Mouse (Mus musculus) intestine, postnatal 0 days (tissue): ENCODE results near the gene Hmgcr. TPM values are rescaled to one million over a fixed set of nuclear protein-coding genes. Genes with fewer than 3 reads are reported as not detected.
"Not testable (repeated sequence)": the region's sequence is repeated elsewhere in the genome, so short reads cannot be mapped to it uniquely, and the experiment has no call there.

ENCODE experiments used
- ATAC-seq: fragments of 200-750 bp; cut with Nextera tagmentation; 2 replicates; pipeline ENCODE4 v1.8.0; 2017; ENCODE audit warnings: mild to moderate bottlenecking, moderate TSS enrichment, moderate library complexity
- H3K27ac ChIP-seq: fragments of 300-500 bp; sonication (generic); 2 replicates; pipeline ENCODE4 v1.5.1; 2014; ENCODE audit warnings: mild to moderate bottlenecking, low read depth, low read length, moderate library complexity
- H3K27me3 ChIP-seq: fragments of 300-500 bp; sonication (generic); replicated peaks from 2 replicates; pipeline ENCODE4 v1.6.1; 2014; ENCODE audit warnings: low read length, mixed read lengths; ENCODE audit not compliant: control insufficient read depth, insufficient read depth
- H3K36me3 ChIP-seq: fragments of 300-500 bp; sonication (generic); 2 replicates; pipeline ENCODE4 v1.6.1; 2014; ENCODE audit warnings: mild to moderate bottlenecking, moderate library complexity; ENCODE audit not compliant: control insufficient read depth, insufficient read depth
- H3K4me1 ChIP-seq: fragments of 300-500 bp; sonication (generic); replicated peaks from 2 replicates; pipeline ENCODE4 v1.6.1; 2014; ENCODE audit warnings: antibody characterized with exemption, low read length, mixed read lengths; ENCODE audit not compliant: control insufficient read depth, insufficient read depth
- H3K4me2 ChIP-seq: fragments of 300-500 bp; sonication (generic); replicated peaks from 2 replicates; pipeline ENCODE4 v1.6.1; 2014; ENCODE audit warnings: low read depth, mild to moderate bottlenecking, moderate library complexity
- H3K4me3 ChIP-seq: fragments of 300-500 bp; sonication (generic); 2 replicates; pipeline ENCODE4 v1.5.1; 2014; ENCODE audit warnings: low read depth, low read length
- H3K9ac ChIP-seq: fragments of 300-500 bp; sonication (generic); 2 replicates; pipeline ENCODE4 v1.6.1; 2014; ENCODE audit warnings: mild to moderate bottlenecking, low read depth, low read length
- H3K9me3 ChIP-seq: fragments of 300-500 bp; sonication (generic); 2 replicates; pipeline ENCODE4 v1.6.1; 2016; ENCODE audit warnings: mixed run types; ENCODE audit not compliant: control insufficient read depth
- CTCF ChIP-seq: sonication (generic); IDR thresholded peaks from 2 replicates; pipeline ENCODE4 v1.5.1; 2016; ENCODE audit warnings: low read depth, mild to moderate bottlenecking, control low read depth, antibody characterized with exemption, moderate library complexity
- WGBS: fragments of 180-500 bp; shearing (Covaris S2); extraction: QIAGEN DNeasy Blood & Tissue Kit; methylation state at CpG from one replicate; pipeline ENCODE4 v1.1.7; 2014; 5-methylcytosine and 5-hydroxymethylcytosine counted together
- polyA plus RNA-seq: library from polyadenylated mRNA; unstranded; fragments of >200 nt; fragmentation: Nextera tagmentation; extraction: Ambion mirVana; gene quantifications from 2 replicates; pipeline ENCODE4 v1.2.1, GENCODE M21; 2015

Hmgcr gene
- polyA plus RNA-seq, 1 experiment from 2014 or later, result 23.2 TPM

DNA sequence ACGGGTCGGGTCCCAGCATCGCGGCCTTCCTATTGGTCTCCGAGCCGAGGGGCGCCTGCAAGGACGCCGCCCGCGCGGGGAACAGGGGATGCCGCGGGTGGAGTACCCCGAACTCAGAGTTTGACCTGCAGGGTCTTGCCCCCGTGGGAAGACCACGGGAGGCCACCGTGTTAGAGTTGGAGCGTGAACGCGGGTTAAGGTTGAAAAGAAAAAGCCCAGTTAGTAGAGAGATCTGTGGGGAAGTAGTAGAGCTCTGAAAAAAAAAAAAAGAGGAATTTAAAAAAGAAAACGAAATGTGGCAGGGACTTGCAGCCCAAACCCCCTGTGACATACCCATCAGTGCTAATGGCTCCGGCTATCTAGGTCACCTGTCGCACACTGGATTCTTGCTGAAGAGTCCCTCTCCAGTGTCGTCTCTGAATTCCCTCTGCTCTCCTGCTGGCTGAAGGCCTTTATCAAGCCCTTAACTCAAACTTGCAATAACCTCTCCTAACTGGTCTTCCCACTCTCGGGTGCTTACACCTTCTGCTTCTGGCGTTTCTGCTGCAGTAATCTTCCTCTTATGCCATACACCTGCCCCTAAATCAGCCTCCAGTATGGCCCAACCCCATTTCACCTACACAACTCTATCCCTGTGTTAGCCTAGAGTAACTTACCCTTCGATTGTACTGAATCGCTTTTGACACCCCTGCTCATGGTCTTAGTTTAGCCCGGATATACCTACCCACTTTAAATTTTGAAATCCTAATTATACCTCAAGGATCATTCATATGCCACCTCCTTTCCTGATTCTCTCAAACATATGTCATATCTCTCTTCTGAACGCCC is 556 bp upstream of the Hmgcr start:
- peak; percentile 16; the same call in 1 of the 2 replicates for TF ChIP-seq CTCF
- 11% methylated on average over 31 of the region's 31 CpGs for WGBS

DNA sequence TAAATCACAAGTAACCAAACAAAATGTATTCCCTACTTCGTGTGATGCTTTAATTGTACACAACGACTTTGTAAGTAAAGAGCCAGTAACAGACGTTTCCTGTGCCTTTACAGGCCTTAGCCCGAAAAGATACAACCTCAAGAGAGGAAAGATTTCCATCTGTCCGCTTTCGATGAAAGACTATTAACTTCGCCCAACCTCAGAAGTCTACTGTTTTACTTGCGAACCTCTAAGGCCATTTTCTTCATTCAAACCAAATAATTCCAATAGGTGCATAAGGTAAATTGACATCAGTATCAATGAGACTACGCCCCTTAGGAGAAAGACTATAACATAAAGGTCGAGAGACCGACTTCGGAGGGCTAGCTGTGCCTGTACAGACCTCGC is 724 bp downstream of the Hmgcr start:
- peaks cover 13% of the 10 kb centered on the region for H3K36me3 ChIP-seq
- H3K9me3 ChIP-seq, result no peaks in the 10 kb centered on the region
- TF ChIP-seq CTCF, result no peak
- 1% methylated on average over 13 of the region's 13 CpGs for WGBS
- ATAC-seq, result no peak
- H3K27ac ChIP-seq, result peak overlapping the region; percentile 87; the same call in 1 of the 2 replicates
- H3K4me2 ChIP-seq, result peak overlapping the region; percentile 87
- no peaks in the 10 kb centered on the region for H3K27me3 ChIP-seq
- peak overlapping the region; percentile 81 for H3K9ac ChIP-seq
- peak overlapping the region; percentile 92 for H3K4me3 ChIP-seq
- H3K4me1 ChIP-seq, result no peaks in the 10 kb centered on the region

More for the DNA sequence above, 556 bp upstream of the Hmgcr start:
- Histone ChIP-seq H3K9me3 (no peaks in the 10 kb centered on the region), H3K9ac (peak overlapping the region; percentile 19; the same call in 1 of the 2 replicates), H3K4me3 (peak overlapping the region; percentile 92), H3K27me3 (no peaks in the 10 kb centered on the region), H3K36me3 (no peaks in the 10 kb centered on the region; the same call in 1 of the 2 replicates), H3K4me1 (no peaks in the 10 kb centered on the region), H3K4me2 (peak overlapping the region; percentile 87), H3K27ac (0 out of 2 replicates have a peak overlapping the region, but pooled peaks have one; percentile 36)
- ATAC-seq, result no peak

DNA sequence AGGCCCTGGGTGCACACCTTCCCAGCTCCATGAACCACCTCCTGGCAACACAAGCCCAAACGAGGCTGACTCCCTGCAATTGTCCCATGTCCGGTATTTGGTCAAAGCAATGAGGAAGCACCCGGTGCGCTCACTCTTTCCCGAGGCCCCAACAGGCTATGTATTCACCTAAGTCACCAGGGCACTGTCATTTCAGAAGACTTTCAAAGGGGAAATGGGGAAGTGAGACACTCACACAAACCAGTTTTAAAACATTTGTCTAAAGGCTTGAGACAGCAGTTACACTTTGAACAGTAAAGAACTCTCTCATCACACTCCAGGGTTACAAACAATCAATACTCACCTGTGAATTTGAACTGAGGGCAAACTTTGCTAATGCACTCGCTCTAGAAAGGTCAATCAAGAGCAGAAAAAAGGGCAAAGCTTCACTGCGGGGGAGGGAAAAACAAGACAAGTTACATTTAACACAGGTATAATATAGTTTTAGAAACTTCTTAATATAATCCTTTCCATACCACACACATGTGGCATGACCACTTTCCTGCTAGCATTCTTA is 6.2 kb downstream of the Hmgcr start:
- ATAC-seq, result no peak
- Histone ChIP-seq H3K9ac (no peak overlapping the region), H3K4me2 (no peak overlapping the region), H3K9me3 (no peaks in the 10 kb centered on the region), H3K27ac (no peak overlapping the region), H3K4me1 (no peaks in the 10 kb centered on the region), H3K36me3 (peaks cover 60% of the 10 kb centered on the region), H3K4me3 (no peak overlapping the region), H3K27me3 (no peaks in the 10 kb centered on the region)
- no peak for TF ChIP-seq CTCF
- 67% methylated on average over 7 of the region's 7 CpGs for WGBS

DNA sequence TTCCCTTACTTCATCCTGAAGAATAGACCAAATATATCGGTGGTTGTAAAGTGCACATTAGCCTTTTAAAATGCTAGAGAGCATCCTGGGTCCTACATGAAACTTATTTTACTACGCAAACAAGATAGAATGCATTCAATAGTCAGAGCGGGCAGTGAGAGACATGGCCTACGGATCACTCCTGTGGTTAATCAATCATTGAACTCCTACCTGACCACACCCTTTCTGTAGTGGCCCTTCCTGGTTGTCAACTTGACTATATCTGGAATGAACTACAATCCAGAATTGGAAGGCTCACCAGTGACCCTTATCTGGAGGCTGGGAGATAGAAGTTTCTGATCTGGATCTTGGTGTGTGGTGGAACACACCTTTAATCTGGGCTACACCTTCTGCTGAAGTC is 7.6 kb downstream of the Hmgcr start:
- not testable (repeated sequence) for ATAC-seq, H3K4me2 ChIP-seq, H3K4me3 ChIP-seq, H3K4me1 ChIP-seq, H3K9ac ChIP-seq, H3K27me3 ChIP-seq, H3K9me3 ChIP-seq
- WGBS, result 58% methylated on average over 4 of the region's 4 CpGs
- Histone ChIP-seq H3K27ac (peak overlapping the region; percentile 41; the same call in 1 of the 2 replicates), H3K36me3 (peaks cover 74% of the 10 kb centered on the region)

DNA sequence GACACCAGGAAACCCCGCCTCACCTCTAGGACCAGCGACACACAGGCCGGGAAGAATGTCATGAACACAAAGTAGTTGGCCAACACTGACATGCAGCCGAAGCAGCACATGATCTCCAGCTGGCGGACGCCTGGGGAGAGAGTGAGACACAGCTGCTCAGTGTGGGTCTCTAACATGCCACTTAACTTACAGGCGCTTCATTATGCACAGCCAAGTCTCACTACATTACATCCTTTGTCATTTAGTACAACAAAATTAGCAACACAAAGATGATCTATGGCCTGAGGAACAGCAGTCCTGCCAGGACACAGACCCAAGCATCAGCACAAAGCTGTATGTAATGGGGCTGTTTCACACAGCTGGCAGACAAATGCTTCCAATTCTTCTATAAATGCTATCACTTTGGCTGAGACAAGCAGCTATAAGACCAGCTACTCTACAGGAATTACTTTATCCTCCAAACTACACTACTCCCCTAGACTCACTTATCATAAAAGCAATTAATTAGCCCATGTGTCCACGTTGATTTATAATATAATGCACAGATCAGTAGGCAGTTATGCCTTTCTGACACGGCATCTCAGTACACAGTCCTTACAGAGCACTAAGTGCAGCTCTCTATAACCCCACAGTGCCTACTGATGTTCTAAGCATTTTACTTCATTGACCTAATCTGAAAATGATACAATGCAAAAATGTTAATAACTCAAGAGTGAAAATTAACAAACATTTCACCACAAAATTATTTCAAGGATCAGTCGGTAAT is 10.5 kb downstream of the Hmgcr start:
- no peak overlapping the region for H3K9ac ChIP-seq
- no peak overlapping the region for H3K4me3 ChIP-seq
- peaks cover 90% of the 10 kb centered on the region for H3K36me3 ChIP-seq
- 67% methylated on average over 10 of the region's 10 CpGs for WGBS
- no peaks in the 10 kb centered on the region for H3K27me3 ChIP-seq
- no peaks in the 10 kb centered on the region for H3K4me1 ChIP-seq
- no peaks in the 10 kb centered on the region for H3K9me3 ChIP-seq
- TF ChIP-seq CTCF, result no peak
- ATAC-seq, result no peak
- no peak overlapping the region for H3K27ac ChIP-seq
- no peak overlapping the region for H3K4me2 ChIP-seq

DNA sequence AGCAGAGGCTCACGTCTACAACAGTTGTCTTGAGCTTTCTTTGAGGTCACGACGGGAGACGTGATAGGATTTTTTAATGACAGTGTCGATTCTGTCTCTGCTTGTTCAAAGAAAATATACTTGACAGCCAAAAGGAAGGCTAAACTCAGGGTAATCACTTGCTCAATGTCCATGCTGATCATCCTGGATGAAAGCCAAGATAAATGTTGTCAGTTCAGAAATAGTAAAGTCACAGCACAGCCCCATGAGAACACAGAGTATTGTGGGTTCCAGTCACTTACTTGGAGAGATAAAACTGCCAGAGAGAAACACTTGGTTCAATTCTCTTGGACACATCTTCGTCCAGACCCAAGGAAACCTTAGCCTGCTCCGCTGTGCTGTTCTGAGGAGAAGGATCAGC is 11.8 kb downstream of the Hmgcr start:
- no peak overlapping the region for H3K4me2 ChIP-seq
- 92% methylated on average over 7 of the region's 7 CpGs for WGBS
- H3K36me3 ChIP-seq, result peaks cover 90% of the 10 kb centered on the region

More for the DNA sequence above, 11.8 kb downstream of the Hmgcr start:
- no peaks in the 10 kb centered on the region for H3K4me1 ChIP-seq
- H3K4me3 ChIP-seq, result no peak overlapping the region
- no peak overlapping the region for H3K27ac ChIP-seq
- no peaks in the 10 kb centered on the region for H3K27me3 ChIP-seq
- no peak for TF ChIP-seq CTCF
- no peaks in the 10 kb centered on the region for H3K9me3 ChIP-seq
- no peak overlapping the region for H3K9ac ChIP-seq
- no peak for ATAC-seq
